Mouse (Mus musculus): ENCODE measurements around the gene Arih2. TPM values are rescaled to one million over a fixed set of nuclear protein-coding genes. Genes with fewer than 3 reads are reported as not detected.
"Not testable (repeated sequence)": the region's sequence is repeated elsewhere in the genome, so short reads cannot be mapped to it uniquely, and the experiment has no call there.

Gene Arih2
- total RNA-seq (2021), result 48.9 and 73.9 TPM in 2 replicates
- long read RNA-seq, transcript Arih2-201 (16 exons, 3,924 nt), result major isoform, 16 of 54 reads
- long read RNA-seq, partial matches to known transcripts, result 12 of 54 reads
- long read RNA-seq, other reads (novel, unspliced or antisense), result 23 of 54 reads

GRCm38 (mm10) chr9:108648611-108649560 is at the start of gene Arih2:
Gene Arih2, minus strand, starts transcription at chr9:108649386.
- peak; percentile 90 for DNase-seq

- no peak for DNase-seq
Measured at GRCm38 (mm10) chr9:108694533-108694932, 45.3 kb upstream of the Arih2 start.

- no peak for DNase-seq
Measured at GRCm38 (mm10) chr9:108693946-108694345, 44.8 kb upstream of the Arih2 start.

- DNase-seq, result peak; percentile 62
Measured at GRCm38 (mm10) chr9:108692226-108693041, 43.2 kb upstream of the Arih2 start.

- DNase-seq, result peak; percentile 93
Measured at GRCm38 (mm10) chr9:108691846-108692225, 42.6 kb upstream of the Arih2 start.

GRCm38 (mm10) chr9:108691371-108691770 is 42.2 kb upstream of the Arih2 start:
- no peak for DNase-seq

GRCm38 (mm10) chr9:108690914-108691313 is 41.7 kb upstream of the Arih2 start:
- no peak for DNase-seq

- no peak for DNase-seq
Measured at GRCm38 (mm10) chr9:108689993-108690392, 40.8 kb upstream of the Arih2 start.

GRCm38 (mm10) chr9:108689106-108689505 is 39.9 kb upstream of the Arih2 start, which contains the start of gene Prkar2a:
Gene Prkar2a, plus strand, starts transcription at chr9:108689314.
- no peak for DNase-seq

- DNase-seq, result no peak
Measured at GRCm38 (mm10) chr9:108688451-108688850, 39.3 kb upstream of the Arih2 start.

GRCm38 (mm10) chr9:108687686-108688085 is 38.5 kb upstream of the Arih2 start:
- DNase-seq, result peak; percentile 13

- no peak for DNase-seq
Measured at GRCm38 (mm10) chr9:108687181-108687580, 38.0 kb upstream of the Arih2 start.

GRCm38 (mm10) chr9:108686475-108686887 is 37.3 kb upstream of the Arih2 start:
- no peak for DNase-seq

GRCm38 (mm10) chr9:108680026-108680425 is 30.8 kb upstream of the Arih2 start:
- DNase-seq, result no peak

GRCm38 (mm10) chr9:108673151-108673550 is 24.0 kb upstream of the Arih2 start:
- no peak for DNase-seq

- no peak for DNase-seq
Measured at GRCm38 (mm10) chr9:108669875-108670274, 20.7 kb upstream of the Arih2 start.

- DNase-seq, result no peak
Measured at GRCm38 (mm10) chr9:108662660-108663059, 13.5 kb upstream of the Arih2 start.

GRCm38 (mm10) chr9:108661677-108662612 is 12.8 kb upstream of the Arih2 start, which contains the start of gene Slc25a20:
Gene Slc25a20, plus strand, starts transcription at chr9:108662088.
- DNase-seq, result peak; percentile 86

- not testable (repeated sequence) for DNase-seq
Measured at GRCm38 (mm10) chr9:108655865-108656264, 6.7 kb upstream of the Arih2 start.

- no peak for DNase-seq
Measured at GRCm38 (mm10) chr9:108654566-108655464, 5.6 kb upstream of the Arih2 start.
